Mouse (Mus musculus): ENCODE results near the gene Rnf115.

DNA sequence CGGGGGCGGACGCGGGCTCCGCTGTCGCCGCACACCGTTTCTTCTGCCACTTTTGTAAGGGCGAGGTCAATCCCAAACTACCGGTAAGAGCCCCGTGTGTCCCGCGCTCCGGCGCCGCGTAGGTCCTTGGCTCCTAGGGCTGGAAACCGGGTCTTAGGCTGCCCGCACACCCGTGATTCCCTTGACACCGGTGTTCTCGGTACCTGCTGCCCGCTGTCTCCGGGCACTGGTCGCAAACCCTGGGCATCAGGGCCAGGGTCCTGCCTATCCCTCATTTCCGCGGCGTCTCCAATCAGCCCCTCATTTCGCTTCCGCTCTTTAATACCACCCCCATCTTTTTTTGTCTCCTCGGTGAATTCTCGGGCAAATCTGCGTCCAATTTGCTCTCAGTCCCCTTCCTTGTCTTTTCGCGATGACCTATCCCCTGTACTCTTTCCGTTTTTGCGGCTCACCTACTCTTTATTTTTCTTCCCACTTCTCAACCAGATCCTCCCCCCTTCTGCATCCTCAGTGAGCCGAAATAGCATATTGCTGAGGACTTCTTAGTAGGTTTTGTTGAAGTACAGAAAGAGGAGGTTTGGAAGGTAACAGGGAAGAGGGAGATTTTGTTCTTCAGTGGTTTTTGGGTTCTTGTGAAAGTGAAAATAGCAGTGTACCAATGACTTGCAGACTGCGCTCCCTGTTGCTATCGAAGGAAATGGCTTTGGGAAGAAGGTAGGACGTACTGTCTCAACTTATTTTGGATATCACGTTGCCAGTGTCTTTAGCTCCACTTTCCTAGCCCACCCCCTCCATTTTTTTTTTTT lies 567 bp downstream of the Rnf115 start:
- TF ChIP-seq CTCF (IDR thresholded peaks at IDR 0.05) (no peak), EP300 (IDR thresholded peaks at IDR 0.05) (no peak)
